Mouse (Mus musculus) megakaryocyte-erythroid progenitor cell, adult 5-6 weeks (primary cell): ENCODE data around the gene Bcl2l13. TPM values are rescaled to one million over a fixed set of nuclear protein-coding genes. Genes with fewer than 3 reads are reported as not detected.

Experiments used
- ATAC-seq: replicated peaks from 2 replicates; pipeline ENCODE4 v1.8.0; 2016; ENCODE audit warnings: mild to moderate bottlenecking, inconsistent platforms; ENCODE audit not compliant: severe bottlenecking, poor library complexity, low FRiP score, low TSS enrichment
- total RNA-seq, 2 experiments: library from RNA; stranded (forward) in 1 of 2; stranded (reverse) in 1 of 2; fragments of 200-1000, 215-1000 nt in 1 of 2; fragments of >200 nt in 1 of 2; fragmentation: Nextera tagmentation in 1 of 2; gene quantifications; 2 replicates each; pipeline ENCODE4 v1.2.3; 2014 to 2017

The Bcl2l13 gene
- total RNA-seq, 2 experiments from 2014 or later: 41.4 to 42.0 TPM

DNA sequence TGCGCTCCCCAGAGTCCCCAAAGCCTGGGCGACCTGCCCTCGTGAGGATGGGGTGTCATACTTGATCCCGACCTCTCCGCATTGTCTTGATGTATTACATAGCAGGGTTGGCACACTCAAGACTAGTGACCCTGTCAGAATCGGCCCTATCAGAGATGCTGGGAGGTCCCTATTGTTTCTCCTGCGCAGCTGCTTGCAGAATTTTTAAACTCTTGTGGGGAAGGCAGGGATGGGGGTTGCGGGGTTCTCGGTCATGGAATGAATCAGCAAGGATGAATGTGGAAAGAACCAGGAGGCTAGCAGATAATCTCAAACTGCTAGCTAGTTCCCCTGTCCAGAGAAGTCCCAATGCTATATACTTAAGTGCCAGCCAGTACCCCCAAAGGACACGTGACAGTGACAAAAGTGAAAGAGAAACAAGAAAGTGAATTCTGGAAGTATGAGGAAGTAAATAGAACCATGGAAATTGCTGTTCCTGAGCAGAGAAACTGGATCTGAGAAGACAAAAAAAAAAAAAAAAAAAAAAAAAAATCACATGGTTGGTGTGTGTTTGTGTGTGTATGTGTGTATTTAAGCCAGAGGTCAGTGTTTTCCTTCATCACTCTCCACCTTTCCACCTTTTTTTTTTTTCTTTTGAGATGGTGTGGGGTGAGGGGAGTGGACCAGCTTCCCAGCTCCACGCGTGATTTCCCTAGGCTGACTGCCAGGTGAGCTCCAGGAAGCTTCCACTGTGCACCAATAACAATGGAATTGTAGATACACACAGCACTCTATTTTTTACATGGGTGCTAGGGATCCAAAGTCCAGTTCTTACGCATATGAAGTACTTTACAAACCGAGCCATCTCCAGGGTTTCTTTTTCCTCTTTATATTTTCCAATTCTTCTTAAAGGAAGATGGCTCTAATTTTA, 81.2 kb downstream of the Bcl2l13 start:
- peak; percentile 16; the same call in 1 of the 2 replicates for ATAC-seq

GRCm38 (mm10) chr6:120917975-120918374, 82.0 kb downstream of the Bcl2l13 start:
- ATAC-seq: no peak

DNA sequence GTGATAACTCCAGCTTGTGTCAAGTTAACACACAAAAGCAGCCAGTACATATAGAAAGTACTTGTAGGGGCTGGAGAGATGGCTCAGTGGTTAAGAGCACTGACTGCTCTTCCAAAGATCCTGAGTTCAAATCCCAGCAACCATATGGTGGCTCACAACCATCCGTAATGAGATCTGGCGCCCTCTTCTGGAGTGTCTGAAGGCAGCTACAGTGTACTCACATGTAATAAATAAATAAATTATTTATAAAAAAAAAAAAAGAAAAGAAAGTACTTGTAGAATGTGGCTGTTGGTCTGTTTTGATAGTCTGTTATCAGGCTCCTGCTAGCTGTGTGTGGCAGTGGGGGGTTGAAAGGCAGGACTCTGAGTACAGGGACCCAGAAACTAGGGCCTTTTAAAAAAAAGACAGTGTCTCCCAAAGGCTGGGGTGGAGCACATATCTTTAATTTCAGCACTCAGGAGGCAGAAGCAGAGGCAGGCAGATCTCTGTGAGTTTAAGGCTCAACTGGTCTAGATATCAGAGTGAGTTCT, 88.8 kb downstream of the Bcl2l13 start:
- peak; percentile 92 for ATAC-seq

- ATAC-seq: no peak
Observed at GRCm38 (mm10) chr6:120926880-120927279, 90.9 kb downstream of the Bcl2l13 start.

DNA sequence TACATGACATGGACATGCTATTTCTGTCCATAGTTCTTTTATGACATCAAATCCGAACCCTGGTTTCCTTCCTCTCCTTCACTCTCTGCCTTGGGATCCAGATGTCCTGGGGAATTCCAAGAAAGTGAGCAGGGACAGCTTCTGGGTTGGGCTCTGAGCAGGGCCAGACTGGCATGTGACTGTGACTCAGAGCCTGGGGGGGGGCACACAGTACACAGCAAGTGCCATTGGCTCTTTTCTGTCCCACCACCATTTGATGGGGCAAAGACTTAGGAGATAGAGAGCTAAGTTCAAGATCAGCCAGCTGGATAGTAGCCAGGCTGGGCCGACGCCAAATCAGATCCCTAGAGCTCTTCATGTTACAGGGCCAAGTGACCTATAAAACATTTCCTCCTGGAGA, 91.8 kb downstream of the Bcl2l13 start:
- no peak for ATAC-seq

DNA sequence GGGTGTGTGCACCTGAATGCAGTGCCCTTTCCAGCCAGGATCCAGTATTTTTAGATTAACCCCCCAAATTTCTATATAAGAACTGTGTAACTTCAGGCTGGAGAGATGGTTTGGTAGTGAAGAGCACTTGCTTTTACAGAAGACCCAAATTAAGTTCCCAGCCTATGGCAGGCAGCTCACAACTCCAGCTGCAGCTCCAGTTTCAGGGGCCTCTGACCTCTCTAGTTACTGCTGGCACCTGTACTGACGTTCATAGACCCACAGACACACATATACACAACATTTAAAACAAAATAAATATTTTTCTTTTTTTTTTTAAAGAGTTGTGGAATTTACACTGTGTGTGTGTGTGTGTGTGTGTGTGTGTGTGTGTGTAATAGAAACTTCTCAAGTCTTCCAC, 93.4 kb downstream of the Bcl2l13 start:
- ATAC-seq: no peak

DNA sequence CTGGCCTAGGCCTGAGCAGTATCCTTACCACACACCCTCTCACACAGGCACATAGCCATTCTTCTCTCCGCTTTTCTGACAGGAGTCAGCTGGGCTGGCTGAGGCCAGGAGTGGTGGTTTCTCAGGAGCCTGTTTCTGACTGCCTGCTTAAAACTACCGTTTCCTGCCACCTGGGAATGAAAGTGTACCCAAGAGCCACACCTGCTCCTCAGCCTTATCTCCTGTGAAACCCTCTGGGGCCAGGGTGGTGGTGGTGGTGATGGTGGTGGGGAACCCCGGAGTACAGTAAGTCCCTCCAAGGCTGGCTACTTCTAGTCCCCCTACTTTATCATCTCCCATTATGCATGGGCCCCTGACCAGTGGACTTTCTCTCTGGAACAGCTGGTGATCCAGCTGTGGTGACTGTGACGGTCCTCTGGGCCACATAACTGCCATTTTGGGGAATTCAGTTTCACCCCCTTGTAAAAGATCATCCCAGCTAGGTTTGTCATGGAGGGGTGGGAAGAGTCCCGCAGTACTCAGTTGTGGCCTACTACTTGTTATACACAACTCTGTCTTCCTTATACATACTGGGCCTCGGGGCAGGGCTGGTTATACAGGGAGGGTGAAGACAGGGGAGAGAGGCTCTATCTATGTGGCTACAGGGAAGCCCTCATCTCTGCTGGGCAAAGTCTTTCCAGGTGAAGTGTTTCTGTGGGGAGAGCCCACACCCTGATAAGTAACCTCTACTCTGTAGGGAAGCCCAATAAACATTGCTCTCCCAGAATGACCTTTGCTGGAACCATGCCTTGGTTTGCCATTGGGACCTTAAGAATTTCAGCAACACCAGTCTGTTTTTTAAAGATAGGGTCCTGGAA, 94.7 kb downstream of the Bcl2l13 start:
- peak; percentile 71 for ATAC-seq

- no peak for ATAC-seq
Observed at GRCm38 (mm10) chr6:120932597-120932996, 96.6 kb downstream of the Bcl2l13 start.

GRCm38 (mm10) chr6:120933670-120934069, 97.7 kb downstream of the Bcl2l13 start:
- ATAC-seq: no peak

- ATAC-seq: no peak
Observed at GRCm38 (mm10) chr6:120934176-120934575, 98.2 kb downstream of the Bcl2l13 start.

GRCm38 (mm10) chr6:120937104-120937617, 101.1 kb downstream of the Bcl2l13 start:
- no peak for ATAC-seq

GRCm38 (mm10) chr6:120937999-120938608, 102.1 kb downstream of the Bcl2l13 start:
- 0 out of 2 replicates have a peak, but pooled peaks have one; percentile 6 for ATAC-seq

- ATAC-seq: no peak
Observed at GRCm38 (mm10) chr6:120938763-120939450, 102.9 kb downstream of the Bcl2l13 start.

DNA sequence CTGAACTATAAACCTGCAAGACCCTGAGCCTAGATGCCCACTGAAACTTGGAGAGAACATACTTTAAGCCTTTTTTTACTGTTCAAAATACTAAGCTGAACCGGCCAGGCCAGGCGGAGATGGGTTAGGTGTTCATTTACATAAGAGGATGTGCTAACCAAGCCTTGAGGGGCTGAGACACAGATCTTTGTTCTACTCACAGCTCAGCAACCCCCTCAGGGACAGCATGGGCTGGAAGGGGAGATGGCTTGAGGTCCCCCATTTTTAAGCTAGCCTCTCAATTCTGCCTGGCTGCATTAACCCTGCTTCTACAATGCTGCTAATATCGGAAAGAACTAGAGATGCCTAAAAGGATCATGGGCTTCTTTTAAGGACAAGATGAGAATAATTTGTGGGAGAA, 103.8 kb downstream of the Bcl2l13 start:
- ATAC-seq: no peak

DNA sequence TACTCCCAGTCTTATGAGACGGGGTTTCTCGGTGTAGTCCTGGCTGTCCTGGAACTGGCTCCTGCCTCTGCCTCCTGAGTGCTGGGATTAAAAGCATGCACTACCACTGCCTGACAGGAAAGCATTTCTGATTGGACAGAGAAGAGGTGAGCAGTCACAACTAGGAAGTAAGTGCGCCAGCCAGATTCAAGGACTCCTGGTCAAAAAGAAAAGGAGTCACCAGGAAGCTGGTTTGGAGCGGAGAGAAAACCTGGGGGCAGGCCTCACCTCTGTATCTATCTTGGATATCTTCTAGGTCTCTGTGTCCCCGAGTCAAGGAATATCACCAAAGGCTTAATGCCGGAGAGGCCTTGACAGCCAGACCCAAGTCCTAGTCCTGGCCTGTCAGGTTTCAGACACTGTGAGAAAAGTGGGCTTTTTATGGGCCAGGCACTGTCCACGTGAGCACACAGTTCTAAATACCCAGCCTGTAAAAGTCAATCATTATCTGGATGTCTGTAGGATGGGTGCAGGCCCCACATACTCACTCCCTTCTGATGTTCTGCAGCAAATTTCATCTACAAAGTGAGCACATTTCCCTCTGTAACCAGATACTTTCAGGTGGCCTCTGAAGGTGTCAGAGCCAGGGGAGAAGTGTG, 104.6 kb downstream of the Bcl2l13 start:
- no peak for ATAC-seq

DNA sequence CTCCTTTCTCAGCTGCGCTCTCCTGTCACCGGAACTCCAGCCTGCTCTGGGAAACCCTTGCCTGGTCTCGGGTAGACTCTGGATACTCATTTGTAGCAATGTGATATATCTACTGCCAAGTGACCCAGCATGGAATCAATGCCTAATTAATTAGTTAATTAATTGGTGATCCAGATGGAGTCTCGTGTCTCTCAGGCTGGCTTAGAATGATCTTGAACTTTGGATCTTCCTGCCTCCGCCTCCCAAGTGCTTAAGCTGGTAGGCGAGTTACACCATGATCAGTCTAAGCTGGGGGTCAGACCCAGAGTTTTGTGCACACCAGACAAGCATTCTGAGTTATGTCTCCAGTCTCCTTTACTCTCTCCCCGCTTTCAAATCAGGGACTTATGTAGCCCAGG, 105.1 kb downstream of the Bcl2l13 start:
- ATAC-seq: no peak

GRCm38 (mm10) chr6:120941575-120941974, 105.6 kb downstream of the Bcl2l13 start:
- ATAC-seq: no peak
